13 mouse cellular contexts compared by ENCODE assay signal in genomic region chr13:43765293-43765814, GRCm38 (mm10). TPM values are rescaled to one million over a fixed set of nuclear protein-coding genes. Genes with fewer than 3 reads are reported as not detected.
DNase-seq lines count a peak whose midpoint lies in the region; ATAC-seq and TF ChIP-seq lines count a peak whose summit lies in the region.
"Had no signal": no experiment of that assay in that cellular context is flagged by ENCODE, and none has a peak within 500 bp of the region (broad histone marks: within the 10 kb centered on the region; RNA-seq: fewer than 3 reads in every experiment).

No protein-coding gene starts in this region.

- no peaks in the 10 kb centered on the region for H3K9me3 ChIP-seq in midbrain, embryonic 15.5 days
- H3K9me3 ChIP-seq: limb, embryonic 13.5 days; midbrain, embryonic 12.5 days had no signal

- TF ChIP-seq POLR2A in bone marrow, adult 2 months (IDR thresholded peaks at IDR 0.05; ENCODE audit: borderline replicate concordance, control insufficient read depth, low read depth, low read length), result 0 out of 2 replicates have a peak, but pooled peaks have one; percentile 8

- no peak overlapping the region for H3K9ac ChIP-seq in midbrain, embryonic 15.5 days
- H3K9ac ChIP-seq: limb, embryonic 13.5 days; midbrain, embryonic 12.5 days had no signal

- no peaks in the 10 kb centered on the region for H3K36me3 ChIP-seq in midbrain, embryonic 15.5 days (replicated peaks)
- H3K36me3 ChIP-seq: limb, embryonic 13.5 days; midbrain, embryonic 12.5 days had no signal

- H3K4me2 ChIP-seq in midbrain, embryonic 15.5 days, result no peak overlapping the region
- H3K4me2 ChIP-seq: limb, embryonic 13.5 days; midbrain, embryonic 12.5 days had no signal

- peak overlapping the region; percentile 86 for H3K27ac ChIP-seq in bone marrow, adult 2 months (ENCODE audit: control insufficient read depth, insufficient read depth, low read depth, low read length, poor library complexity)
- H3K27ac ChIP-seq in midbrain, embryonic 15.5 days, result no peak overlapping the region
- H3K27ac ChIP-seq: midbrain, embryonic 12.5 days had no signal

- WGBS in bone marrow, adult 2 months, result 10% methylated on average over 11 of the region's 11 CpGs
- 73% methylated on average over 11 of the region's 11 CpGs for WGBS in midbrain, embryonic 15.5 days

- no peaks in the 10 kb centered on the region for H3K27me3 ChIP-seq in midbrain, embryonic 15.5 days (replicated peaks)
- H3K27me3 ChIP-seq: limb, embryonic 13.5 days; midbrain, embryonic 12.5 days had no signal

- TF ChIP-seq CTCF in bone marrow, adult 2 months (IDR thresholded peaks at IDR 0.05; ENCODE audit: control insufficient read depth, insufficient read depth, low read length), result no peak

- H3K4me1 ChIP-seq in bone marrow, adult 2 months (ENCODE audit: control insufficient read depth, insufficient read depth, low read length), result peaks cover 1% of the 10 kb centered on the region
- no peaks in the 10 kb centered on the region for H3K4me1 ChIP-seq in midbrain, embryonic 15.5 days

- H3K4me3 ChIP-seq in bone marrow, adult 2 months (replicated peaks; ENCODE audit: control insufficient read depth, low read depth, low read length), result no peak overlapping the region
- no peak overlapping the region for H3K4me3 ChIP-seq in midbrain, embryonic 15.5 days
- H3K4me3 ChIP-seq: limb, embryonic 13.5 days; midbrain, embryonic 12.5 days had no signal

- ATAC-seq in erythroid progenitor cell, adult 5-6 weeks (replicated peaks; ENCODE audit: low FRiP score, poor library complexity, severe bottlenecking), result no peak
- no peak for ATAC-seq in midbrain, embryonic 15.5 days (replicated peaks)

- peak; percentile 60 for DNase-seq in layer of hippocampus, adult 11-12 months (ENCODE audit: low spot score)
- DNase-seq in layer of hippocampus, postnatal 14 days (ENCODE audit: low spot score in 2 of 2), result no peak
- DNase-seq in lung, postnatal 4 days, result peak; percentile 65 to 73
- peak; percentile 41 to 62 for DNase-seq in spleen, postnatal 14 days (ENCODE audit: low spot score in 2 of 2)
- DNase-seq in ovary, postnatal 10 days (ENCODE audit: low spot score), result no peak
- DNase-seq: adrenal gland, adult 2 months; cerebellum, adult 2 months; kidney, adult 18-20 months had no signal

RNA-seq across cellular contexts. Expression of gene Cd83, which starts 19.2 kb away (rescaled TPM):
- total RNA-seq in layer of hippocampus, postnatal 14 days (2021), result 1 to 10 TPM; 6.6 to 7.3 TPM
- polyA plus RNA-seq in bone marrow, adult 2 months (2011; ENCODE audit: insufficient read depth, insufficient read length, low replicate concordance, missing spikeins), result 3.3 and 5.8 TPM in 2 replicates
- total RNA-seq in erythroid progenitor cell, adult 5-6 weeks (2015; ENCODE audit: low replicate concordance), result 4.2 TPM in 1 of 2 replicates, not detected in the other
- total RNA-seq in erythroid progenitor cell, adult 5-6 weeks (2017; ENCODE audit: low replicate concordance), result 1.4 and 3.1 TPM in 2 replicates
- 20.3 and 20.4 TPM in 2 replicates for polyA plus RNA-seq in midbrain, embryonic 15.5 days (2015; fragmentation: Nextera tagmentation; extraction: Ambion mirVana)

Comparison
In these comparisons a context has a peak if more than half of its experiments do, and no peak if none do; other contexts are left out.
1. DNase-seq: peak in layer of hippocampus, adult 11-12 months (single experiment), lung, postnatal 4 days (2 of 2) and spleen, postnatal 14 days (2 of 2); none in layer of hippocampus, postnatal 14 days (0 of 2) and ovary, postnatal 10 days (single experiment).